Mouse (Mus musculus) midbrain, postnatal 0 days (tissue): ENCODE measurements at regions not wholly inside any gene's neighbourhood (a gene's known extent, or its start where the extent isn't known, plus 50 kb on each side); places are given as distances from the start of the nearest gene placed in this dataset.
A peak's percentile ranks its signal among the peaks of the same experiment; 100 is the strongest.

Source experiments
- ATAC-seq: fragments of 200-750 bp; cut with Nextera tagmentation; 2 replicates; pipeline ENCODE4 v1.8.0; 2017; ENCODE audit warnings: moderate number of reproducible peaks, mild to moderate bottlenecking, moderate TSS enrichment, moderate library complexity; ENCODE audit not compliant: low FRiP score
- DNase-seq: peaks from one replicate; pipeline ENCODE4 v3.0.0-alpha.2; 2015; ENCODE audit warnings: low spot score
- H3K27ac ChIP-seq: fragments of 300-500 bp; sonication (generic); 2 replicates; pipeline ENCODE4 v1.5.1; 2014; ENCODE audit warnings: low read depth, mild to moderate bottlenecking, low read length, mixed read lengths
- H3K27me3 ChIP-seq: fragments of 300-500 bp; sonication (generic); 2 replicates; pipeline ENCODE4 v1.6.1; 2014; ENCODE audit warnings: low read length, control low read depth, mixed read lengths; ENCODE audit not compliant: insufficient read depth
- H3K36me3 ChIP-seq: fragments of 300-500 bp; sonication (generic); 2 replicates; pipeline ENCODE4 v1.6.1; 2014; ENCODE audit warnings: low read length, control low read depth, mixed read lengths; ENCODE audit not compliant: insufficient read depth
- H3K4me1 ChIP-seq: fragments of 300-500 bp; sonication (generic); 2 replicates; pipeline ENCODE4 v1.6.1; 2014; ENCODE audit warnings: mild to moderate bottlenecking, control low read depth, antibody characterized with exemption, low read length, mixed read lengths; ENCODE audit not compliant: insufficient read depth
- H3K4me2 ChIP-seq: fragments of 300-500 bp; sonication (generic); 2 replicates; pipeline ENCODE4 v1.6.1; 2014; ENCODE audit warnings: low read depth, mild to moderate bottlenecking, low read length, mixed read lengths; ENCODE audit not compliant: poor library complexity, severe bottlenecking
- H3K4me3 ChIP-seq: fragments of 300-500 bp; sonication (generic); 2 replicates; pipeline ENCODE4 v1.5.1; 2014; ENCODE audit warnings: low read depth, mild to moderate bottlenecking, low read length, moderate library complexity
- H3K9ac ChIP-seq: fragments of 300-500 bp; sonication (generic); replicated peaks from 2 replicates; pipeline ENCODE4 v1.6.1; 2014; ENCODE audit warnings: mild to moderate bottlenecking, low read length, moderate library complexity, mixed read lengths; ENCODE audit not compliant: poor library complexity, severe bottlenecking
- H3K9me3 ChIP-seq: fragments of 300-500 bp; sonication (generic); 2 replicates; pipeline ENCODE4 v1.6.1; 2016; ENCODE audit warnings: low read length, control low read depth
- CTCF ChIP-seq: IDR thresholded peaks from 2 replicates; pipeline ENCODE4 v1.5.1; 2016; ENCODE audit warnings: antibody characterized with exemption, mild to moderate bottlenecking
- WGBS: fragments of 180-500 bp; shearing (Covaris S2); extraction: QIAGEN DNeasy Blood & Tissue Kit; methylation state at CpG from one replicate; pipeline ENCODE4 v1.1.7; 2014; 5-methylcytosine and 5-hydroxymethylcytosine counted together

GRCm38 (mm10) chr7:83015756-83016155 lies 148.6 kb downstream of the Mex3b start:
- ATAC-seq (no peak), DNase-seq (peak; percentile 29)
- H3K9me3 ChIP-seq = no peaks in the 10 kb centered on the region
- H3K4me3 ChIP-seq = no peak overlapping the region
- TF ChIP-seq CTCF = no peak; the same call in 1 of the 2 replicates
- no peak overlapping the region for H3K4me2 ChIP-seq
- H3K27me3 ChIP-seq = no peaks in the 10 kb centered on the region
- 9% methylated on average over 4 of the region's 4 CpGs for WGBS
- no peaks in the 10 kb centered on the region for H3K4me1 ChIP-seq
- H3K27ac ChIP-seq = peak overlapping the region; percentile 62; the same call in 1 of the 2 replicates
- H3K36me3 ChIP-seq = no peaks in the 10 kb centered on the region
- no peak overlapping the region for H3K9ac ChIP-seq

- Histone ChIP-seq H3K27ac (no peak overlapping the region), H3K27me3 (no peaks in the 10 kb centered on the region), H3K36me3 (no peaks in the 10 kb centered on the region), H3K4me3 (no peak overlapping the region), H3K4me1 (no peaks in the 10 kb centered on the region), H3K9ac (no peak overlapping the region), H3K4me2 (no peak overlapping the region), H3K9me3 (no peaks in the 10 kb centered on the region)
- DNase-seq = no peak
- TF ChIP-seq CTCF = no peak
- WGBS = 42% methylated on average over 4 of the region's 4 CpGs
- ATAC-seq = no peak
These were observed 149.4 kb downstream of the Mex3b start for GRCm38 (mm10) chr7:83016566-83016965.

- Histone ChIP-seq H3K9me3 (no peaks in the 10 kb centered on the region), H3K4me2 (no peak overlapping the region), H3K4me1 (no peaks in the 10 kb centered on the region), H3K36me3 (no peaks in the 10 kb centered on the region), H3K27ac (no peak overlapping the region), H3K27me3 (no peaks in the 10 kb centered on the region), H3K9ac (no peak overlapping the region), H3K4me3 (no peak overlapping the region)
- no peak for TF ChIP-seq CTCF
- DNase-seq = no peak
- ATAC-seq = no peak
- WGBS = 86% methylated on average over 2 of the region's 2 CpGs
These were observed 153.5 kb downstream of the Mex3b start for GRCm38 (mm10) chr7:83020584-83020983.

GRCm38 (mm10) chr7:83023990-83024389 lies 156.9 kb downstream of the Mex3b start:
- 94% methylated on average over 1 of the region's 1 CpGs for WGBS
- TF ChIP-seq CTCF = no peak
- H3K36me3 ChIP-seq = no peaks in the 10 kb centered on the region

GRCm38 (mm10) chr7:83031101-83031500 lies 164.0 kb downstream of the Mex3b start:
- no peaks in the 10 kb centered on the region for H3K4me1 ChIP-seq
- no peaks in the 10 kb centered on the region for H3K36me3 ChIP-seq
- no peak for TF ChIP-seq CTCF
- WGBS = 73% methylated on average over 2 of the region's 2 CpGs
- no peak overlapping the region for H3K9ac ChIP-seq
- no peaks in the 10 kb centered on the region for H3K27me3 ChIP-seq
- DNase-seq (no peak), ATAC-seq (no peak)
- H3K4me2 ChIP-seq = no peak overlapping the region
- no peaks in the 10 kb centered on the region for H3K9me3 ChIP-seq
- no peak overlapping the region for H3K4me3 ChIP-seq
- H3K27ac ChIP-seq = no peak overlapping the region

More at GRCm38 (mm10) chr7:83023990-83024389, 156.9 kb downstream of the Mex3b start:
- ATAC-seq (no peak), DNase-seq (no peak)
- H3K9ac ChIP-seq = no peak overlapping the region
- H3K4me1 ChIP-seq = no peaks in the 10 kb centered on the region
- H3K4me3 ChIP-seq = no peak overlapping the region
- no peak overlapping the region for H3K4me2 ChIP-seq
- no peaks in the 10 kb centered on the region for H3K9me3 ChIP-seq
- no peaks in the 10 kb centered on the region for H3K27me3 ChIP-seq
- no peak overlapping the region for H3K27ac ChIP-seq

GRCm38 (mm10) chr7:83032025-83032424 lies 164.9 kb downstream of the Mex3b start:
- TF ChIP-seq CTCF = no peak
- DNase-seq (no peak), ATAC-seq (no peak)
- H3K4me3 ChIP-seq = no peak overlapping the region
- no peaks in the 10 kb centered on the region for H3K9me3 ChIP-seq
- 78% methylated on average over 1 of the region's 1 CpGs for WGBS
- H3K4me1 ChIP-seq = no peaks in the 10 kb centered on the region
- no peaks in the 10 kb centered on the region for H3K27me3 ChIP-seq
- H3K36me3 ChIP-seq = no peaks in the 10 kb centered on the region
- H3K9ac ChIP-seq = no peak overlapping the region
- H3K4me2 ChIP-seq = no peak overlapping the region
- H3K27ac ChIP-seq = no peak overlapping the region
